Mouse (Mus musculus): ENCODE data around the gene Fam129b. TPM values are rescaled to one million over a fixed set of nuclear protein-coding genes. Genes with fewer than 3 reads are reported as not detected.

Gene Fam129b
- total and polyA plus RNA-seq, 3 experiments: 17.5 to 20.0 TPM; not detected in 1

DNA sequence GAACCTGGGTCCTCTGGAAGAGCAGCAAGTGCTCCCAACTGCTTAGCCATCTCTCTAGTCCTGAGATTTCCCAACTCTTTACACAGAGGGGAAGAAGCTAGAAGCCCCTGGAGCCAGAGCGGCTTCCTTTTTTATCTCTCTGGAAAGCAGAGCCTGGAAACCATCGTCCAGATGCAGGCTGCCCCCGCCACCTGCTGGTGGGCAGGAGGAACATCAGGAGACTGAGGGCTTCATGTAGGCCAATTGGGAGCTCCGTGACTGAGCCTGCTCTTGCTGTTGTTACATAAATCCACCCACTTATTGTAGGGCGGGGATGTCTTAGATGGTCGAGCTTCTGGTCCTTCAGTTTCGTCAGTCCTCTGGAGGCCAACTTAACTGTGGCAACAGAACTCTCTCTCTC lies 18.3 kb upstream of the Fam129b start (continued):
- peak; percentile 29; the same call in 1 of the 2 replicates for TF ChIP-seq ZNF384 (IDR thresholded peaks at IDR 0.05; ENCODE audit: low read depth, low read length)
- TF ChIP-seq ETS1 (IDR thresholded peaks at IDR 0.05; ENCODE audit: low read depth, low read length): no peak
- TF ChIP-seq MYC (IDR thresholded peaks at IDR 0.05; ENCODE audit: low read depth, low read length): no peak
- TF ChIP-seq MEF2A (IDR thresholded peaks at IDR 0.05; ENCODE audit: extremely low read depth, insufficient replicate concordance, low read depth, low read length, poor library complexity, severe bottlenecking): no peak
- no peak for TF ChIP-seq CHD2 (IDR thresholded peaks at IDR 0.05; ENCODE audit: low read length)
- peak; percentile 90 for TF ChIP-seq RAD21 (IDR thresholded peaks at IDR 0.05; ENCODE audit: low read depth, low read length)
- no peak for TF ChIP-seq UBTF (IDR thresholded peaks at IDR 0.05; ENCODE audit: borderline replicate concordance, insufficient read depth, low read depth, low read length)
- TF ChIP-seq TBP (IDR thresholded peaks at IDR 0.05; ENCODE audit: low read depth, low read length): 0 out of 2 replicates have a peak, but pooled peaks have one; percentile 27
- TF ChIP-seq MAX (IDR thresholded peaks at IDR 0.05; ENCODE audit: low read length): no peak; the same call in 1 of the 2 replicates
- TF ChIP-seq USF1 (IDR thresholded peaks at IDR 0.05; ENCODE audit: low read depth, low read length): no peak
- no peak for TF ChIP-seq MXI1 (IDR thresholded peaks at IDR 0.05; ENCODE audit: low read depth, low read length)
- no peak for TF ChIP-seq TAL1 (IDR thresholded peaks at IDR 0.05; ENCODE audit: low read length)
- no peak for TF ChIP-seq ZMIZ1 (IDR thresholded peaks at IDR 0.05; ENCODE audit: low read depth, low read length)
- no peak for TF ChIP-seq MAFK (IDR thresholded peaks at IDR 0.05; ENCODE audit: borderline replicate concordance, low read depth, low read length)
- peak; percentile 63 for TF ChIP-seq HCFC1 (IDR thresholded peaks at IDR 0.05; ENCODE audit: low read depth, low read length)
- TF ChIP-seq CTCF (IDR thresholded peaks at IDR 0.05 in 2 of 3, conservative IDR thresholded peaks at IDR 0.05 in 1 of 3; ENCODE audit: control insufficient read depth in 1 of 3, insufficient read depth in 1 of 3, low read depth in 2 of 3, low read length in 3 of 3, poor library complexity in 1 of 3, severe bottlenecking in 1 of 3): peak; percentile 89 to 98 (median 95)
- TF ChIP-seq MAZ (IDR thresholded peaks at IDR 0.05; ENCODE audit: low read depth, low read length): 0 out of 2 replicates have a peak, but pooled peaks have one; percentile 52
- TF ChIP-seq USF2 (IDR thresholded peaks at IDR 0.05; ENCODE audit: borderline replicate concordance in 1 of 2, insufficient read depth in 1 of 2, low read depth in 1 of 2, low read length in 2 of 2): no peak
- TF ChIP-seq ZKSCAN1 (IDR thresholded peaks at IDR 0.05; ENCODE audit: low read depth, low read length): no peak
- TF ChIP-seq POLR2A (IDR thresholded peaks at IDR 0.05; ENCODE audit: control insufficient read depth in 1 of 2, insufficient read depth in 1 of 2, low read depth in 1 of 2, low read length in 2 of 2, poor library complexity in 1 of 2): no peak
- TF ChIP-seq MYB (IDR thresholded peaks at IDR 0.05; ENCODE audit: low read depth, low read length): no peak
- no peak for TF ChIP-seq RCOR1 (IDR thresholded peaks at IDR 0.05; ENCODE audit: low read depth, low read length)
- no peak for TF ChIP-seq NRF1 (IDR thresholded peaks at IDR 0.05; ENCODE audit: insufficient read depth, low read depth, low read length, poor library complexity, severe bottlenecking)
- no peak for TF ChIP-seq POLR2AphosphoS2 (IDR thresholded peaks at IDR 0.05; ENCODE audit: low read length)
- TF ChIP-seq JUND (IDR thresholded peaks at IDR 0.05; ENCODE audit: low read depth, low read length): no peak
